Mouse (Mus musculus) heart, postnatal 10 days (tissue): Measurements from ENCODE around the gene Jpt2. TPM values are rescaled to one million over a fixed set of nuclear protein-coding genes. Genes with fewer than 3 reads are reported as not detected.
"Not testable (repeated sequence)": the region's sequence is repeated elsewhere in the genome, so short reads cannot be mapped to it uniquely, and the experiment has no call there.

Experiments used
- DNase-seq, 2 experiments: peaks; one replicate each; pipeline ENCODE4 v3.0.0; 2021
- intact Hi-C: fragments of 180-260 bp; cut with DNase I; formaldehyde crosslinking; loops from one replicate; pipeline ENCODE4 v1.15.1; 2025
- total RNA-seq, 2 experiments: library from RNA; stranded (reverse); gene quantifications; 2 replicates each; pipeline ENCODE4 v1.2.3; 2021

Jpt2 gene
- 10 to 100 TPM; 19.4 to 22.9 TPM for total RNA-seq

DNA sequence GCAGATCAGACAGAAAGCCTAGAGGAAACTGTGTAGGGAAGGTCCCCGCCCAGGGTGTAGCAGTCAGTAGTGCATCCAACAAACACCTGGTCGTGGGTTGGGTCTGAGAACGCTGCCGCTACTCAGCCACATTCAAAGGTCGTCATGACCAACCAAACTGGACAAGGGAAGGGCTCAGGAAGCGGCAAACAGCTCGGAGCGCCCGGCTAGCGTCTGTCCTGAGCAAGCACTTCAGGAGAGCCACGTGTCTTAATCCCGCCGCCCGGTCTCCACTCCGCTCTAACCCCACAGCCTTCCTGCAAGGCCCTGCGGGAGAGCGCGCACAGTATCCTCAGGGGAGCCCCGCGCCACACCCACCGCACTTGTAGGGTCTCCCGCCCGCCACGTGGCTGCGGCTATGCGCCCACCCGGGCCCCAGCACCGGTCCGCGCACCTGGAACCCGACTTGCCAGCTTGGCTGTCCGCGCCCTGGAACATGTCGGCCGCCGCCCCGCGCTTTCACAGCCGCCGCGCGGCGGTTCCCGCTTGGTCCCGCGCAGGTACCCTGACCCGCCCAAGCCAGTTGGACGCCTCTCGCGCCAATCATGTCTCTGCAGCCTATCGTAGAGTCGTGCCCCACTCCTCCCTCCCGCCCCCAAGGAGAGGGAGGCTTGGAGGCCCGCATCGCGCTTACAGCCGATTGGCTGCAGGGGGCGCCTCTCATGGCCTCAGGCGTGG, at the start of gene Jpt2:
Jpt2 (minus strand) TSS at position 555 of the 717 bp plus-strand sequence.
- intact Hi-C loops = loop anchor here (5.0 kb wide), 1 partner anchor 52 kb away; no protein-coding TSS in a partner anchor
- peak; percentile 98 for DNase-seq

DNA sequence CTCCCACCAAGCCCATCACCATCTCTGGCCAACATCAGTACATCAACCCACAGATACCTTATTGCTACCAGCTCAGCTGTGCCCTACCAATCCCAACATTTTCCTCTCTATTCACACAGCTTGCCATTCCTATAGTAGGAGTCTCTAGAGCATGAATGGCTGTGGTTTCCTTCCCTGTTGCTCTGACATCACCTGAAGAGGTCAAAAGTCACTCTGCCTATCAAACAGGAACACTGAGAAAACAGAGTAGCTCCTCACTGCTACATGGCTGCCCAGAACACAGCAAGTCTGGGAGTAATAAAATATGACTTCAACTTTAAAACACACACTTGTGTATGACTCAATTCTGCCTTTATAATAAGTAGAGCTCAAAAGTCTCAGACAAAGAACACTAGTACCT, 47.0 kb upstream of the Jpt2 start:
- intact Hi-C loops = no loop called here
- no peak for DNase-seq

- intact Hi-C loops = no loop called here
- DNase-seq = no peak
Observed at GRCm38 (mm10) chr17:25005102-25005501, 44.6 kb upstream of the Jpt2 start.

DNA sequence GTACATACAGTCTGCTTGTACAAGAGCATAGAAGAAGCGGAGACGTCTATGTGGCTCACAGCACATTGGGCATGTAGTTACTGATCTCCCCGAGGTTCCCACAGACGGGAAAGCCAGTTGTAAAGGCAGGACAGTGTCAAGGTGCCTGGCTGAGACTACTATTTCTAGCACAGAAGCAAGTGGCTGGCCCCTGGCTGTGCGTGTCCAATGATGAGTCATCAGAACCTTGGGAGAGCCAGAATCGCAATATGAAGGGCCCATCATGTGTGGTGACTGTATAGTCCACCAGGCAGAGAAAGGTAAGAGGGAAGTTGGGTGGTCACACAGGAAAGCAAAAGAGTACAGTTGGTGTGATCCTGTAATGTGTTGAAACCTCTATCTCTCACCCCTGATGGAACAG, 34.2 kb upstream of the Jpt2 start:
- intact Hi-C loops = no loop called here
- no peak for DNase-seq

DNA sequence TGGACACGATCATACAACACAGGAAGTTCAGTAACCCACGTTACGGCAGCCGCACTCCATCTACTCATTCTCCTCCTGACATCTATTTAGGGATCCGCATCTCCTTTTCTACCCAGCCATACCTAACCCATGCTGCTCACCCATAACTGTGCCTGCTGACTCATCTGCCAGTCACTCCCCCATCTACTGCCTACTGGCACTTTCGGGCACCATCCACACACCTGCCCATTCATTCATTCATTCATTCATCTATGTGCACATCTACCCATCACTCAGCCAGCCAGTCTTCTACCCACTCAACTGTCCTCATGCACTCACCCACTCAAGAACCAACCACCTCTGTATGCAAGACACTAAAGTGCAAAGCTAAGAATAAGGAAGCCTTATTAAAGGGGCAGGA, 26.7 kb upstream of the Jpt2 start:
- intact Hi-C loops = no loop called here
- DNase-seq = no peak

DNA sequence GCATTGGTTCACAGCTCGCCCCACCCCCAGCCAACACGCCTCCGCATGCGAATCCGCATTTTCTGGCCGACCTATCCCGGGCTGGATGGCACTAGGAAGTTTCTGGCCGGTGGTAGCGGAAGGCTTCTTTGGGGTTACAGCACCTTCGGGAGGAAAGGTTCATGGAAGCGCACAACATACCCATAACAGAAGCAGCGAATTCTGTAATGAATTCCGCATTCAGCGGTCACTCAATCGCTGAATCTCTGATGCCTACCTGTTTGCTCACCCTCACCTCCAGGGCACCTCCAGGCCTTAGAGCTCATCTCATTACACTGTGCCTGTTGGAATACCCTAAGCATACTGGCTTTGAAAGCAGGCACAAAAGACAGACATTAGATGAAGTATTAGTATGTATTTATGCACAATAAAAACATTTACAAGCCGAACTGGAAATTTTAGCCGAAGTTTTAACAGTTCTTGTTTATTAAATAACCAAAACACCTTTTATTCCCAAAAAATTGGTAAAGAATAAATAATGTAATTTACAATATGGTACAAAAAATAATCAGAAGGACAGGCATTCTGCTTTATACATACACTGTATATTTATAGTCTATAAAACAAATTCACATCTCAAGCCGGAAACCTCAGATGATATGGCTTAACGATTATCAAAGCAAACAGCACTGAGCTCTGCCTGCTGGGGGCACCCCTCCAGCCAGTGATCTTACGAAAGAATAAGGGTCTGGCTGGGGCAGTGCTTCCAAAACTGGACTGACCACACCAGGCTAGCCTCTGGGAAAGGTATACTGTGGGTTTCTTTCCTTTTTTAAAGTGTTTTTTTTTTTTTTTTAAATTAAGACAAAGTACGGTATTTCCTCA, 595 bp upstream of the Jpt2 start:
- intact Hi-C loops = loop anchor here (5.0 kb wide), 1 partner anchor 51 kb away; no protein-coding TSS in a partner anchor
- no peak for DNase-seq

- intact Hi-C loops = loop anchor here (2.0 kb wide), 1 partner anchor 21 kb away; no protein-coding TSS in a partner anchor
- no peak for DNase-seq
Observed at GRCm38 (mm10) chr17:24959371-24959770, 1.1 kb downstream of the Jpt2 start.

DNA sequence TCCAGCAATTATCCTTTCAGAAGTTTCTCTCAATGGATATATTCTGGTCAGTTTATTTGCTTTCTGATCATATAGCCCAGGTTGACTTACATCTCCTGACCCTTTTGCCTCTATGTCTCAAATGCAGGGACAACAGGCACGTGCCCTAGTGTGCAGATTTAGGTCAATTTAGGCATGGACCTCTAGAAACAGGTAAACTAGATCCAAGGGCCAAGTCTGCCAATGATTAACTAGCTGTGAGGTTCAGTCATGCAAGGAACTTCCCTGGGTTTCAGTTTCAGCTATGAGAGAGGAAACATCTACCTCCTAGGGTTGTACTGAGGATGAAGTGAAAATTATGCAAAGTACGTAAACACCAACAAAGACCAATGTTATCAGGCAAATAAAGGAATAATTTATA, 7.2 kb downstream of the Jpt2 start:
- intact Hi-C loops = no loop called here
- DNase-seq = no peak

GRCm38 (mm10) chr17:24950671-24951070, 9.8 kb downstream of the Jpt2 start:
- no peak for DNase-seq
- intact Hi-C loops = no loop called here

DNA sequence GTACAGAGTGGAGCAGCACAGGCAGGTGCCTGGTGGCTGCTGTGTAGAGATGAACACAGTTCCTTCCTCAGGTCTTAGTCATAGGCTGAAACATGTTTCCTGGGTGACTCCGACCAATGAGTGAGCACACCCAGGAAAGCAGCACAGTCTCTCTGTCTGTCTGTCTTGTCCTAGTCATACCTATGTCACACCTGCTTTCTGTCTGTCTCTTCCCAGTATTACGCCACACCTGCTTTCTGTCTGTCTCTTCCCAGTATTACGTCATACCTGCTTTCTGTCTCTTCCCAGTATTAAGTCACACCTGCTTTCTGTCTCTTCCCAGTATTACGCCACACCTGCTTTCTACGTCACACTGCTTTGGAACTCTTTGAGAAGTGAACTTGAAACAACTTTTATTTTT, 12.3 kb downstream of the Jpt2 start:
- intact Hi-C loops = no loop called here
- DNase-seq = no peak

DNA sequence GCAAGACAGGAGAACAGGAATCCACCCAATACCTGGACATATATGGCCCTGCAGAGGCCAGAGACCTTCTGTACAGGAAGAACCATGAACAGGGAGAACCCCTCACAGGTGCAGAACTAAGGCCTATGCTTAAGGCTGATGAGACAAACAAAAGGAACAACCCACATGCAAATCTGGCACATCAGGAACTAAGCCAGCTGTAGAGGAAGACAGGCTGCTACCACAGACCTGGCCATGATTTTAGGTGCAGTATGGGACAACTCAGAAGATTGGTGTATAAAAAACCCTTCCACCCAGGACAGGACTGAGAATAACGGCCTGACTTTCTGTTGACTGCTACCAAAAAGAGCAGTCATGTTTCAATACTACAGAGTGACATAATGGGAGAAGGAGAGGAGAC, 16.9 kb downstream of the Jpt2 start:
- intact Hi-C loops = loop anchor here (5.0 kb wide), 2 partner anchors 74 to 419 kb away; partner anchors contain the start of genes Cramp1l and Ift140

GRCm38 (mm10) chr17:24943036-24943435, 17.5 kb downstream of the Jpt2 start:
- no peak for DNase-seq
- intact Hi-C loops = loop anchor here (5.0 kb wide), 2 partner anchors 74 to 419 kb away; partner anchors contain the start of genes Cramp1l and Ift140

More for the DNA sequence above, 16.9 kb downstream of the Jpt2 start:
- not testable (repeated sequence) for DNase-seq

DNA sequence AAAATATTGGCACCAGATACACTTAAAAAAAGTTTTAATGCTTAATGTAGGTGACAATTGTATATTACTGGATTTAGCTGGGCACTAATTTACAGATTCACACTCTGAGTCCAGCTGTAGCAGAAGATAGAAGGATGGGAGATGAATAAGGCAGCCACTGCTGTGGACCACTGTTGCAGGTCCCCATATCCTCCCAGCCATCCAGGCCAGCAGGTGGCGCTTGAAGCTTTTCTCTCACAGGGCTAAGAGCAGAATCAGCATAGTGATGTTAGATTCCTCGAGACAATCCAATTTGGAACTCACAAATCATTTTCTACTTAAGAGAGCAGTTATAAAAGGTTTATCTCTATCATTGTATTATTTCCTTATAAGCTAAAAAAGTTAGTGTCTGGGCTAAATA, 18.0 kb downstream of the Jpt2 start:
- intact Hi-C loops = loop anchor here (5.0 kb wide), 2 partner anchors 75 to 420 kb away; partner anchors contain the start of genes Cramp1l and Ift140
- peak; percentile 46 to 54 for DNase-seq

- DNase-seq = no peak
- intact Hi-C loops = no loop called here
Observed at GRCm38 (mm10) chr17:24937266-24937665, 23.2 kb downstream of the Jpt2 start.

DNA sequence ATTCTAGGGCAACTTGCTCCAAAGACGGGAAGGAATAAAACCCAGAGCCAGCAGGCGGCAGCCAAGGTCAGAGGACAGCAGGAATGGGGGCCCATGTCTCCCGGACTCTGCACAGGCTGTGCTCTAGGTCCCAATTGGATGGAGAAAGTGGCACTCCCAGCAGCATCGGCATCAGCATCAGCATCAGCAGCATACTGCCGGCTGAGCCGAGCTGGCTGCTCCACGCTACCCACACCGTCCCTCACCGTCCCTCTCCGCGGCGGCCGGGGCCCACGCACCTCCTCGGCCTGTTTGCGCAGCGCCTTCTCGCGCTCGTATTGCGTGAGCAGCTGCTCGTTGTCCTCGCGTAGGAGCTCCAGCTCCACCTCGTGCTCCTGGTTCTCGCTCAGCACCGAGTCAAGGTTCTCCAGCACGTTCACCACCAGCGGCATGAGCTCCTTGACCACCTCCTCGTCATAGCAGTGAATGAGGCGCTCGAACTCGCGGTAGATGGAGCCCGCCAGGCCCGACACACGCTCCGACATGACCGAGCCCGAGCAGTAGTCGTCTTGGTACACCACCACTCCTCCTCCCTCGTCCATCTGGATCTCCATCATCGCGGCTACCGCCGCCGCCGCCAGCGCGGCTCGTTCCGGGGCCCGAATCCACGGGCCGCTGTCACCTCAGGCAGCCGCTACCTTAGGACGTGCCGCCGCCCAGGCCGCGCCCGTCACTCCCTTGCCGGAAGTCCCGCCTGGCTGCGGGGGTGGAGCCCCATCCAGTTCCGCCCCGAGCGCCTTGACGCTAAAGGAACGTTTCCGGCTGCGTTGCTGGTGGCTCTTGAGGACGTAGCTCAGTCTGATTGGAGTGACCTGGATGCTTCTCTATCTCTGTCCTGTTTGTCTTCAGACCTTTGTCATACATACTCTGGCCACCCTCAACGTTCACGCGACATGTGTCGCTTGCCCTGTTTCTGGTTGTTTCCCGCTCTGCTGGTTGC, 23.9 kb downstream of the Jpt2 start, which contains the start of gene Mapk8ip3:
Mapk8ip3 (minus strand) TSS at position 719 of the 979 bp plus-strand sequence.
- DNase-seq = peak; percentile 97 to 98
- intact Hi-C loops = no loop called here

DNA sequence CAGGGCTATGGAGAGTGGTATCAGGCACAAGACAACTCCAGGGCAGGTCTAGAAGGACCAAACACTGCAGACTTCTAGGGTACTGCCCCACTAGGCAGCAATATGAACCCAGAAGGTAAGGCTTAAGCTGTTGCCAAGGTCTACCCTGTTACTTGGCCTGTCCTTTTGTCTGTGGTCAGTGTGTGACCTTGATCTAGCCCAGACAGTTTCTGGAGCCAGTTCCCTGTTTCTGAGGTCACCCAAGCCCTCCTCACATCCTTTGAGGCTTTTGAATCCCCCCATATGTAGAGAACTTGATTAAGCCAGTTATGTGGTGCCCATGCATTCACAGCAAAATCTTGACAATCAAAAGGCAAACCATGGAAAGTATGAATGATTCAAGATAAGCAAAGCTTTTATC, 24.8 kb downstream of the Jpt2 start:
- DNase-seq = no peak
- intact Hi-C loops = no loop called here

GRCm38 (mm10) chr17:24934926-24935325, 25.6 kb downstream of the Jpt2 start:
- DNase-seq = no peak
- intact Hi-C loops = no loop called here

- intact Hi-C loops = no loop called here
- DNase-seq = no peak
Observed at GRCm38 (mm10) chr17:24933163-24933562, 27.3 kb downstream of the Jpt2 start.

GRCm38 (mm10) chr17:24932431-24932830, 28.1 kb downstream of the Jpt2 start:
- intact Hi-C loops = no loop called here
- DNase-seq = no peak

DNA sequence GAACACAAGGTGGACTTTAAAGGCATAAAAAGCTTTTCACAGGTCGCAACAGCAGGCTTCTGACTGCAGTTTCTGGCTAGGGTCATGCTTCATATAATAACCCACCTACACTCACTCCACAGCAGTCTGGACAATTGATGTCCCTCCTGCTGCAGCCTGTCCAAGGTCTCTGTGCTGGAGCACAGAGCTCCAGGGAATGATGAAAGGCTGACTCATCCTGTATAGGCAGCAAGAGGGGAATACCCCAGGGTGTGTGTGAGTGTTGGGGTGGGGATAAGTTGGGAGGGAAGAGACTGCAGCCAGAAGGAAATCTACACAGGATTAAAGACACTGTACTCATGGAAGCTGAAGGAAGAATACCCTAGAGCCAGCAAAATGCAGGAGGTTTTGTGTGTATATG, 31.0 kb downstream of the Jpt2 start:
- no peak for DNase-seq
- intact Hi-C loops = no loop called here
